Mouse (Mus musculus) kidney, postnatal 25 days (tissue): Measurements from ENCODE around the gene Wbp1.

Source experiments
- DNase-seq, 2 experiments: peaks; one replicate each; pipeline ENCODE4 v3.0.0; 2021; ENCODE audit warnings: mixed read lengths in 2 of 2

Wbp1 gene

DNA sequence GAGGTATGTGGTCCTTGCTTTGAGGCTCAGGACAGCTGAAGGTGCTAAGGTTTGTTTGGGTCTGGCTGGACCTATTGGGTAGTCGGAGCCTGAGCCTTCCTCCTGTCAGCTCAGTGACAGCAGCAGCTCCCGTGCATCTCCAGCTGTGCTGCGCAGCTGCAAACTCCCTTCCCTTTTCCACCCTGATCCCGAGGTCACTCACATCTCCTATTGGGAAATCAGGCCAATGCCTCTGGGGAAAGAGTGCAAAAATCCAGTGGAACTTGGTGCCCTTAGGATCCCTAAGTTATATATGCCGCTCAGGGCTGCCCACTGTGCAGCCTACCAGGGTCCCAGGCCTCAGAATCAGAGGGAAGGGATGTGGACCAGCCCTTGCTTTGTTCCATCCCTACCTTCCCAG, 37.9 kb downstream of the Wbp1 start:
- no peak for DNase-seq

GRCm38 (mm10) chr6:83080210-83080609, 41.1 kb downstream of the Wbp1 start:
- no peak for DNase-seq

GRCm38 (mm10) chr6:83078324-83078858, 43.0 kb downstream of the Wbp1 start:
- peak; percentile 99 to 100 for DNase-seq

DNA sequence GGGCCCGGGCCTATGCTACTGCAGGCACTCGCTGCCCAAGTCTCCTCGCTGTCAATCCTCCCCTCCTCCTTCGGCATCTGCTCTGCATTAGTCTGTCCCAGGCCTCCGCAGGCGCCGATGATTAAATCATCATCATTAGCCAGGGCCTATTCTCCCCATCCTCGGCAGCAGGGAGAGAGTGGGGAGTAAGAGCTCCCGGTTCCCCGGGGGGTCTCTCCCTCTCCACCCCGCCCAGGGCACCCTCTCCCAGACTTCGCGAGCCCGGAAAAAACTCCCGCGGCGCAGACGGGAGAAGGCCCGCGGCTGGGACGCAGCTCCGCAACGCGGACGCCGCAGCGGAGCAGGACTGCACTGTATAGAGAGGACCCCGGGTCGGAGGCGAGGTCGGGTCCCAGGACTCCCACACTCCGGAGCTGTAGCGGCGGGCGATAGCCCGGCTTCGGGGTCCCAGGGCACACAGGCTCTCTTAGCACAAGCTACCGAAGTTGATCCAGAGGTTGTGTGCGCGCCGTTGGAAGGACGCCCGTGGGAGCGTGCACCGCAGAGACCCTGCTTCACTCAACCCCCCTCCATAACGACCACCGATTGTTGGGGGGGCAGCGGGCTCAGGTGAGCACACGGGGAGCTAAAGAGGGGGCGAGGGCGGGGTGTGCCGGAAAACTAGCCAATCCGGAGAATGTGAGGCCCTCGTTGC, 43.6 kb downstream of the Wbp1 start, which contains the start of gene Pcgf1:
Gene Pcgf1, plus strand, starts transcription at position 240 of the 694 bp plus-strand sequence.
- no peak for DNase-seq

DNA sequence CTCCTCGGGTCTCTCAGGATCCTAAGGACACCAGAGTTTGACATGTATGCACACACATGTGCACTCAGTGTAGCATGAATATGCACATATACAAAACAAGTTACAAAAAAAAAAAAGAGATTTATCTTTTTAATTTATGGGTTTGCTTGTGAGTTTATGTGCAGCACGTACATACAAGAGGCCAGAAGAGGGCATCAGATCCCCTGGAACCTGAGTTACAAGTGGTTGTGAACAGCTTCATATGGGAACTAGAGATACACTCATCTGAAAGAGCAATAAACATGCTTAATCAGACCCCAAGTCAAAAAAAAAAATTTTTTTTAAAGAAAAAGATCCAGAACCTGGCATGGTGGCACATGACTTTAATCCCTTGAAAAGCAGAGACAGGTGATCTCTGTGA, 46.4 kb downstream of the Wbp1 start:
- no peak for DNase-seq

- peak in 1 of 2 experiments; percentile 55 for DNase-seq
Observed at GRCm38 (mm10) chr6:83071220-83071619, 50.1 kb downstream of the Wbp1 start.

- no peak for DNase-seq
Observed at GRCm38 (mm10) chr6:83070311-83071219, 50.8 kb downstream of the Wbp1 start.

DNA sequence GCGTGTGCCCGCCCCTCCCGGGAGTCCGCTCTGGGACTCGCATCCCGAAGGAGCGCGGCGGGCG, 51.3 kb downstream of the Wbp1 start, which contains the start of gene Tlx2:
Gene Tlx2, minus strand, starts transcription at position 47 of the 64 bp plus-strand sequence.
- DNase-seq: no peak

GRCm38 (mm10) chr6:83069488-83070246, 51.7 kb downstream of the Wbp1 start:
- no peak for DNase-seq
